Mouse (Mus musculus) testis, adult 2 months (tissue): ENCODE measurements around the gene Tbc1d8. TPM values are rescaled to one million over a fixed set of nuclear protein-coding genes. Genes with fewer than 3 reads are reported as not detected.

Experiments
- H3K27ac ChIP-seq: fragments of 200-500 bp; 2 replicates; pipeline ENCODE4 v1.5.1; 2012; ENCODE audit warnings: low read depth, low read length; ENCODE audit not compliant: control insufficient read depth, insufficient read depth
- H3K27me3 ChIP-seq: fragments of 200-500 bp; 2 replicates; pipeline ENCODE4 v1.6.1; 2012; ENCODE audit warnings: mild to moderate bottlenecking, low read length, moderate library complexity; ENCODE audit not compliant: control insufficient read depth, insufficient read depth
- H3K36me3 ChIP-seq: fragments of 200-500 bp; 2 replicates; pipeline ENCODE4 v1.6.1; 2012; ENCODE audit warnings: mild to moderate bottlenecking, low read length; ENCODE audit not compliant: control insufficient read depth, insufficient read depth
- H3K4me1 ChIP-seq: fragments of 200-500 bp; 2 replicates; pipeline ENCODE4 v1.6.1; 2012; ENCODE audit warnings: low read length; ENCODE audit not compliant: control insufficient read depth, insufficient read depth
- H3K4me3 ChIP-seq: fragments of 200-500 bp; 2 replicates; pipeline ENCODE4 v1.5.1; 2012; ENCODE audit warnings: low read depth, mild to moderate bottlenecking, low read length, moderate library complexity, mixed read lengths; ENCODE audit not compliant: control insufficient read depth
- CTCF ChIP-seq: fragments of 200-500 bp; IDR thresholded peaks from 2 replicates; pipeline ENCODE4 v1.5.1; 2012; ENCODE audit warnings: low read depth, mild to moderate bottlenecking, inconsistent platforms, low read length, moderate library complexity; ENCODE audit not compliant: control insufficient read depth, insufficient read depth, insufficient replicate concordance
- POLR2A ChIP-seq: fragments of 200-500 bp; IDR thresholded peaks from 2 replicates; pipeline ENCODE4 v1.6.1; 2012; ENCODE audit warnings: low read depth, mild to moderate bottlenecking, inconsistent platforms, low read length, moderate library complexity; ENCODE audit not compliant: control insufficient read depth
- polyA plus RNA-seq: library from polyadenylated mRNA; depleted of rRNA; stranded (reverse); fragments of >200 nt; gene quantifications from 2 replicates; pipeline ENCODE4 v1.2.3, GENCODE M21; 2012

Gene Tbc1d8
- polyA plus RNA-seq, 1 experiment, result 10.0 TPM

DNA sequence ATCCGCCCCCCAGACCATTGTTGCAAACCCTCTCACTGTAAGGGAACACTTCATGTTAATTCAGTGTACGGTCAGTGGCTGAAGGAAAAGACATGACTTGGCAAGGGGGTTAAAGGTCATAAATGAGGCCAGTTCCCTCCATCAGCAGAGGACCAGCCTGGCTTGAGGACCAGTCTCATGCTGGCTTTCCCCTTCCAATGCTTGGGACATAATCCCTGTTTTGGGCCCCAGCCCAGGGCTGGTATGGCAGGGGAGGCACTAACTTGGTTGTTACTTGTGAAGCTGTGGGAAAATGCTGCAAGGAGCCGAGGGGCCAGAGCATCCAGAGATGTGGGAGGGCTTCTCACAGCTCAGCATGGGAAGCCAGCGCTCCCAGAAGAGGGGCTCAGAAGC is 23.8 kb downstream of the Tbc1d8 start:
- peaks cover 2% of the 10 kb centered on the region; the same call in 1 of the 2 replicates for H3K4me1 ChIP-seq
- H3K27me3 ChIP-seq, result no peaks in the 10 kb centered on the region
- H3K27ac ChIP-seq, result no peak overlapping the region
- no peaks in the 10 kb centered on the region for H3K36me3 ChIP-seq
- no peak overlapping the region for H3K4me3 ChIP-seq
- TF ChIP-seq CTCF, result no peak
- TF ChIP-seq POLR2A, result no peak

DNA sequence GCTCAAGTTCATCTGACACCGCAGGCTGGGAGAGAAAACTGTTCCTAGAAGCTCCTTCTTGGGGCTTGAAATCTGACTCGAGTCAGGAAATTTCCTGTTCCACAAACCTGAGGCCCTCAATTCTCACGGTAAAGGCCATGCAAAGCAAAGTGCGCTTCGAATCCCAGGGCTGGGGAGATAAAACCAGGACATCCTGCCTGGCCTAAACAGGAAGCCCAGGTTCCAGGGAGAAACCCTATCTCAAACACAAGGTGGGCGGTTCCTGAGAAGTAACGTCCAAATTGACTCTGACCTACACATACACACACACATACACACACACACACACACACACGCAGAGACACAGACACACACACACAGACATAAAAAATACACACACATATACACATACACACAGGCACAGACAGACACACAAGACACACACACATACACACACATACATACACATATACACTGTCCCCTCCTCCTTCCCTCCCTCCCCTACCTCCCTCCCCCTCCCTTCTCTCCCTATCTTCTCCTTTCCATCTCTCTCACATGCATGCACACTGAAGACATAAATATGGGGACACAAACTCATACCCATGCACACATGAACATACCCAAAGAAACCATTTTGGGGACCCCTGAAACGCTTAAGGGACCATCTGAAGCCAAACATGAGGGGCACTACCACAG is 24.3 kb downstream of the Tbc1d8 start:
- no peaks in the 10 kb centered on the region for H3K36me3 ChIP-seq
- peak overlapping the region; percentile 1; the same call in 1 of the 2 replicates for H3K27ac ChIP-seq
- H3K4me1 ChIP-seq, result peaks cover 2% of the 10 kb centered on the region; the same call in 1 of the 2 replicates
- TF ChIP-seq POLR2A (no peak), CTCF (no peak)
- H3K4me3 ChIP-seq, result no peak overlapping the region
- H3K27me3 ChIP-seq, result no peaks in the 10 kb centered on the region

- no peak overlapping the region for H3K27ac ChIP-seq
- H3K27me3 ChIP-seq, result no peaks in the 10 kb centered on the region
- TF ChIP-seq CTCF, result no peak
- no peak for TF ChIP-seq POLR2A
- peaks cover 2% of the 10 kb centered on the region; the same call in 1 of the 2 replicates for H3K4me1 ChIP-seq
- no peaks in the 10 kb centered on the region for H3K36me3 ChIP-seq
- H3K4me3 ChIP-seq, result no peak overlapping the region
Observed at GRCm38 (mm10) chr1:39452203-39452602, 26.4 kb downstream of the Tbc1d8 start.

GRCm38 (mm10) chr1:39450069-39450728 is 28.4 kb downstream of the Tbc1d8 start:
- no peak overlapping the region for H3K27ac ChIP-seq
- no peaks in the 10 kb centered on the region for H3K27me3 ChIP-seq
- no peak overlapping the region for H3K4me3 ChIP-seq
- no peaks in the 10 kb centered on the region for H3K36me3 ChIP-seq
- TF ChIP-seq CTCF, result no peak
- TF ChIP-seq POLR2A, result no peak
- no peaks in the 10 kb centered on the region; the same call in 1 of the 2 replicates for H3K4me1 ChIP-seq

GRCm38 (mm10) chr1:39449251-39449790 is 29.2 kb downstream of the Tbc1d8 start:
- TF ChIP-seq CTCF, result no peak
- no peak for TF ChIP-seq POLR2A
- H3K36me3 ChIP-seq, result no peaks in the 10 kb centered on the region
- H3K4me1 ChIP-seq, result no peaks in the 10 kb centered on the region; the same call in 1 of the 2 replicates
- no peaks in the 10 kb centered on the region for H3K27me3 ChIP-seq
- no peak overlapping the region for H3K27ac ChIP-seq
- H3K4me3 ChIP-seq, result no peak overlapping the region

DNA sequence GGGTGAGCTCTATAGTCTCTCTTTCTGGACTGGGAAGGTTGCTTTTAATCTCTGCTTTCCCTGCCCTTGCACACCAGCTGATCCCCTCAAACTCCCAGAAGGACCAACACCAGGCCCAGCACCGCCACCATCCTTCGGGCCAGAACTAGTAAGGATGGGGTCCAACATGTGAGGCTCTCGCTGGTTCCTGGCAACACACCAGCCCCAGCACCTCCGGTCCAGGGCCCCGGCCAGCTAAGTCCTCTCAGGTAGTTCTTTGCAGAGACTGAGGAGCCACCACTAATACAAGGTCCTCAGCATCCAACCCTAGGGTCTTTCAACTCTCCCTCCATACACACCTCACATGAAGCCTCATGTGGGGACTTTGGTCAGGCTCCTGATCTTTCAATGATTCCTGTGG is 29.7 kb downstream of the Tbc1d8 start:
- no peaks in the 10 kb centered on the region; the same call in 1 of the 2 replicates for H3K4me1 ChIP-seq
- no peak overlapping the region for H3K27ac ChIP-seq
- no peaks in the 10 kb centered on the region for H3K36me3 ChIP-seq
- H3K27me3 ChIP-seq, result no peaks in the 10 kb centered on the region
- no peak for TF ChIP-seq CTCF
- TF ChIP-seq POLR2A, result no peak
- no peak overlapping the region for H3K4me3 ChIP-seq

- Histone ChIP-seq H3K27me3 (no peaks in the 10 kb centered on the region), H3K36me3 (no peaks in the 10 kb centered on the region), H3K4me3 (no peak overlapping the region), H3K27ac (no peak overlapping the region), H3K4me1 (no peaks in the 10 kb centered on the region; the same call in 1 of the 2 replicates)
- TF ChIP-seq CTCF (no peak), POLR2A (no peak)
Observed at GRCm38 (mm10) chr1:39448238-39448637, 30.3 kb downstream of the Tbc1d8 start.
